8 mouse cellular contexts compared by ENCODE assay signal in genomic region chr15:40114600-40115271, GRCm38 (mm10). TPM values are rescaled to one million over a fixed set of nuclear protein-coding genes. Genes with fewer than 3 reads are reported as not detected.
DNase-seq lines count a peak whose midpoint lies in the region; ATAC-seq and TF ChIP-seq lines count a peak whose summit lies in the region.
"Had no signal": no experiment of that assay in that cellular context is flagged by ENCODE, and none has a peak within 500 bp of the region (broad histone marks: within the 10 kb centered on the region; RNA-seq: fewer than 3 reads in every experiment).

No protein-coding gene starts in this region.

- H3K27me3 ChIP-seq in lung, postnatal 0 days (replicated peaks; ENCODE audit: insufficient read depth, low read length), result no peaks in the 10 kb centered on the region
- peaks cover 18% of the 10 kb centered on the region for H3K27me3 ChIP-seq in forebrain, embryonic 13.5 days

- no peaks in the 10 kb centered on the region for H3K4me1 ChIP-seq in lung, postnatal 0 days (ENCODE audit: insufficient read depth, low read depth, low read length)
- peaks cover 19% of the 10 kb centered on the region for H3K4me1 ChIP-seq in forebrain, embryonic 13.5 days

- TF ChIP-seq EP300 in lung, postnatal 0 days (IDR thresholded peaks at IDR 0.05), result no peak

- no peak overlapping the region for H3K4me3 ChIP-seq in lung, postnatal 0 days (ENCODE audit: low read depth, low read length)
- peak overlapping the region; percentile 27 for H3K4me3 ChIP-seq in forebrain, embryonic 13.5 days

- ATAC-seq in lung, postnatal 0 days, result no peak
- ATAC-seq in forebrain, embryonic 13.5 days, result peak; percentile 89

- no peaks in the 10 kb centered on the region for H3K9me3 ChIP-seq in lung, postnatal 0 days (ENCODE audit: low read length)
- H3K9me3 ChIP-seq in forebrain, embryonic 13.5 days (replicated peaks), result no peaks in the 10 kb centered on the region

- TF ChIP-seq CTCF in lung, postnatal 0 days (IDR thresholded peaks at IDR 0.05), result no peak

- H3K27ac ChIP-seq in lung, postnatal 0 days (ENCODE audit: low read length), result no peak overlapping the region
- H3K27ac ChIP-seq in forebrain, embryonic 13.5 days, result peak overlapping the region; percentile 76

- 0 out of 2 replicates have a peak overlapping the region, but pooled peaks have one; percentile 17 for H3K4me2 ChIP-seq in lung, postnatal 0 days (replicated peaks; ENCODE audit: low read depth, low read length)
- peak overlapping the region; percentile 65 for H3K4me2 ChIP-seq in forebrain, embryonic 13.5 days

- no peak overlapping the region for H3K9ac ChIP-seq in lung, postnatal 0 days (replicated peaks; ENCODE audit: low read depth)
- H3K9ac ChIP-seq in forebrain, embryonic 13.5 days, result peak overlapping the region; percentile 32

- H3K36me3 ChIP-seq in lung, postnatal 0 days (ENCODE audit: insufficient read depth, low read length), result no peaks in the 10 kb centered on the region
- no peaks in the 10 kb centered on the region for H3K36me3 ChIP-seq in forebrain, embryonic 13.5 days (ENCODE audit: poor library complexity, severe bottlenecking)

- WGBS in lung, postnatal 0 days, result 39% methylated on average over 22 of the region's 22 CpGs
- WGBS in forebrain, embryonic 13.5 days, result 4% methylated on average over 22 of the region's 22 CpGs

- no peak for DNase-seq in lung, postnatal 0 days (ENCODE audit: low spot score)
- no peak for DNase-seq in lung, postnatal 25 days (ENCODE audit: low spot score)
- peak; percentile 40 to 48 for DNase-seq in left cerebral cortex, adult 8-10 months (ENCODE audit: low spot score in 2 of 2)
- DNase-seq in retina, embryonic 14.5 days (ENCODE audit: low spot score), result peak; percentile 35
- DNase-seq in kidney, adult 11 months, result no peak
- DNase-seq in gastrocnemius, postnatal 4 days (ENCODE audit: low spot score in 2 of 2), result no peak

RNA-seq across cellular contexts. Expression of gene 9330182O14Rik, which starts 19.4 kb away (rescaled TPM):
- polyA plus RNA-seq in lung, postnatal 0 days (2015; fragmentation: Nextera tagmentation; extraction: Ambion mirVana), result not detected in 2 replicates
- not detected in 2 replicates for polyA plus RNA-seq in forebrain, embryonic 13.5 days (2015; fragmentation: Nextera tagmentation; extraction: Ambion mirVana)
- total RNA-seq in left cerebral cortex, adult 8-10 months (2022), result not detected
- not detected for total RNA-seq in gastrocnemius, postnatal 4 days (2021)
- polyA plus RNA-seq: liver, embryonic 16.5 days had no signal

Comparison
In these comparisons a context has a peak if more than half of its experiments do, and no peak if none do; other contexts are left out.
1. DNase-seq: peak in left cerebral cortex, adult 8-10 months (2 of 2) and retina, embryonic 14.5 days (single experiment); none in lung, postnatal 0 days (single experiment), lung, postnatal 25 days (single experiment), kidney, adult 11 months (single experiment) and gastrocnemius, postnatal 4 days (0 of 2).